Mouse (Mus musculus) effector memory CD4-positive, alpha-beta T cell, adult 5 months (primary cell): ENCODE data around the gene Sacm1l. TPM values are rescaled to one million over a fixed set of nuclear protein-coding genes. Genes with fewer than 3 reads are reported as not detected.

ENCODE experiments used
- polyA plus RNA-seq: library from polyadenylated mRNA; unstranded; fragments of 100-300 nt; shearing (Covaris generic); gene quantifications from one replicate; pipeline ENCODE4 v1.2.1, GENCODE M21; 2017

The Sacm1l gene
- polyA plus RNA-seq, result 55.5 TPM

DNA sequence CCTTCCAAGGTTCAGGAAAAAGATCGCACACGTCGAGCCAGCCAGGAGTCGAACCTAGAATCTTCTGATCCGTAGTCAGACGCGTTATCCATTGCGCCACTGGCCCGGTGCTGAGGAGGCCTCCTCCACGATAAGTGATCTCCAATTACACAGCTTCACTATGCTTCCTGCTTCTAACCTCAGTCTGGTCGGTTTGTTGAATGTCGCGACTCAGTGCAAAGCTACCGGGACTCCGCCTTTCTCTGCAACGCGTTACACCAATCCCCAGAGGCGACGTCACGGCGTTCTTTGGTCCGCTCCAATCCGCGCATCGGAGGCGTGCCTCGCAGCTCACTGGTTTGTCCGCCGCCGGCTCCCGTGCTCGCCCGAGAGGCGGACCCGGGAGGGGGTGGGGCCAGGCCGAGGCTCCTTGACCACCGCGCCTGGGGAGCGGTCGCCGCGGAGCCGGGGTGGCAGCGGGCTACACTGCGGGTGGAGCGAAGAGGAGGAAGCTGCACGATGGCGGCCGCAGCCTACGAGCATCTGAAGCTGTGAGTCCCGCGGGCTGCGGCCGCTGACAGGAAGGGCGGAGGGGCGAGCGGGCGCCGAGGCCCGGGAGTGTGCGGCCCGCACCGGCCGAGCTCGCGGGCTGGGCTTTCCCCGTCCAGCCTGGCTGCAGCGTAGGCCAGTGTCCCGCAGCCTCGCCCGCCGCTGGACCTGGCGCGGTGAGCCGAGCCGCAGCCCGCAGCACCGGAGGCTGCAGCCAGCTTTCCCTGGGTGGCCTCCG is at the start of gene Sacm1l:
Gene Sacm1l (plus strand): TSS at position 368 of the 766 bp plus-strand sequence.

DNA sequence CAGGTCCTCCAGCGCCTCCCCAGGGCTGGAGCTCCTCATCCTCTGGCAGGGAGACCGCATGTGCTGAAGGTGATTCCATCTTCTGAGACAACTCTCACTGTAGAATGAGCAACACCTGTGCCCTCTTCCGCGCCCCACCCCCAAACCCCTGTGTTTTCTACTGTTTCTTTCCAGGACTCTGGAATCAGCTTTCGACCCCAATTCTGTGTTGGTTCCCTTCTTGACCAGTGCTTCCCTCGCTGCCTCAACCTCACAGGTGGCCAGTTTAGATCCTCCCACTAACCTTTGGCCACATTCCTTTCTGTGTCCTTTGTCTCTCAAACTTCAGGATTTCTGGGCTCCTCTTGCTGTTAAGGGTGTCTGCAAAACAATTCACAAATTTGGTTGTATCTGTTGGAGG is 102.7 kb downstream of the Sacm1l start, which contains the start of gene Slc6a20b:
Gene Slc6a20b (minus strand): TSS at position 285 of the 400 bp plus-strand sequence.

Other genes starting within 250 kb of the Sacm1l start
- 353 TPM for gene Lars2, start 162.8 kb upstream of the Sacm1l start, polyA plus RNA-seq
- gene Limd1, start 51.1 kb upstream of the Sacm1l start, polyA plus RNA-seq, result 59.6 TPM
- 0.14 TPM for gene Slc6a20b, start 102.8 kb downstream of the Sacm1l start, polyA plus RNA-seq
- 1.3 TPM for gene Ccr9, start 148.7 kb downstream of the Sacm1l start, polyA plus RNA-seq
- not detected for gene Slc6a20a, start 149.1 kb downstream of the Sacm1l start, polyA plus RNA-seq
- 16.3 TPM for gene Lztfl1, start 187.9 kb downstream of the Sacm1l start, polyA plus RNA-seq